Mouse (Mus musculus) neural tube, embryonic 11.5 days (tissue): ENCODE data around the gene Cyp2a5. TPM values are rescaled to one million over a fixed set of nuclear protein-coding genes. Genes with fewer than 3 reads are reported as not detected.
"Not testable (repeated sequence)": the region's sequence is repeated elsewhere in the genome, so short reads cannot be mapped to it uniquely, and the experiment has no call there.

ENCODE experiments used
- ATAC-seq: fragments of 200-750 bp; cut with Nextera tagmentation; 2 replicates; pipeline ENCODE4 v1.8.0; 2017; ENCODE audit warnings: moderate number of reproducible peaks, mild to moderate bottlenecking, moderate TSS enrichment, moderate library complexity; ENCODE audit not compliant: insufficient read depth, low FRiP score, low TSS enrichment
- DNase-seq: peaks from one replicate; pipeline ENCODE4 v3.0.0-alpha.2; 2015; ENCODE audit warnings: low spot score
- H3K27ac ChIP-seq: fragments of 300-500 bp; sonication (generic); 2 replicates; pipeline ENCODE4 v1.5.1; 2014; ENCODE audit warnings: low read depth, mild to moderate bottlenecking, low read length
- H3K27me3 ChIP-seq: fragments of 300-500 bp; sonication (generic); 2 replicates; pipeline ENCODE4 v1.6.1; 2014; ENCODE audit warnings: mild to moderate bottlenecking, low read length, mixed read lengths; ENCODE audit not compliant: control insufficient read depth, insufficient read depth
- H3K36me3 ChIP-seq: fragments of 300-500 bp; sonication (generic); 2 replicates; pipeline ENCODE4 v1.6.1; 2014; ENCODE audit warnings: mild to moderate bottlenecking, low read length, moderate library complexity, mixed read lengths; ENCODE audit not compliant: control insufficient read depth, insufficient read depth
- H3K4me1 ChIP-seq: fragments of 300-500 bp; sonication (generic); 2 replicates; pipeline ENCODE4 v1.6.1; 2014; ENCODE audit warnings: low read length, mixed read lengths; ENCODE audit not compliant: control insufficient read depth, insufficient read depth
- H3K4me2 ChIP-seq: fragments of 300-500 bp; sonication (generic); 2 replicates; pipeline ENCODE4 v1.6.1; 2014; ENCODE audit warnings: low read depth, mild to moderate bottlenecking, moderate library complexity
- H3K4me3 ChIP-seq: fragments of 300-500 bp; sonication (generic); 2 replicates; pipeline ENCODE4 v1.5.1; 2014; ENCODE audit warnings: low read depth, low read length
- H3K9ac ChIP-seq: fragments of 300-500 bp; sonication (generic); 2 replicates; pipeline ENCODE4 v1.6.1; 2014; ENCODE audit warnings: mild to moderate bottlenecking, low read length
- H3K9me3 ChIP-seq: fragments of 300-500 bp; sonication (generic); 2 replicates; pipeline ENCODE4 v1.6.1; 2016; ENCODE audit warnings: low read length; ENCODE audit not compliant: control insufficient read depth
- WGBS: fragments of 180-500 bp; shearing (Covaris S2); extraction: QIAGEN DNeasy Blood & Tissue Kit; methylation state at CpG from one replicate; pipeline ENCODE4 v1.1.7; 2014; 5-methylcytosine and 5-hydroxymethylcytosine counted together
- polyA plus RNA-seq: library from polyadenylated mRNA; unstranded; fragments of >200 nt; fragmentation: Nextera tagmentation; extraction: Ambion mirVana; gene quantifications from 2 replicates; pipeline ENCODE4 v1.2.1, GENCODE M21; 2014

The Cyp2a5 gene
- polyA plus RNA-seq: not detected in 2 replicates

GRCm38 (mm10) chr7:26835059-26835458 lies at the start of gene Cyp2a5:
Gene Cyp2a5, plus strand, starts transcription at chr7:26835305.
- H3K27ac ChIP-seq, H3K4me2 ChIP-seq, H3K36me3 ChIP-seq, H3K4me1 ChIP-seq, DNase-seq, H3K27me3 ChIP-seq, ATAC-seq, H3K9me3 ChIP-seq, H3K4me3 ChIP-seq, H3K9ac ChIP-seq: not testable (repeated sequence)
- WGBS: 81% methylated on average over 3 of the region's 3 CpGs

DNA sequence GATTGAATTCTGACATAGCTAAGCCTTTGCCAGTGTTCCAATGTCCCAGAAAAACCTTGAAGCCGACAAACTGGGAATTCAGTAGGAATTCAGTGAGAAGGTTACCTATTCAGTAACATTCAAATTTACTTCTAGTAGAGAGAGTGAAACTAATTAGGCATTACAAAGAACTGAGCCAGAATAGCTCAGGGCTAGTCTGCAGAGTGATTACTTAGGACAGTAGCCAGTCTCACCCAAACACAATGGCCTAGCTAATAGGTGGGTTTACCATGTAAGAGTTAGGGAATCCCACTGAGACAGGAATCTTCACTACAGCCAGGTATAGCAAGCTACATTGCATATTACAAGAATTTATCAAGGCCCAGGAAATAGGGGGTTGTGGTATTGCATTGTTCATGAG lies 49.1 kb upstream of the Cyp2a5 start:
- DNase-seq, H3K9me3 ChIP-seq, H3K36me3 ChIP-seq, H3K4me1 ChIP-seq, H3K4me3 ChIP-seq, H3K9ac ChIP-seq, H3K27me3 ChIP-seq, H3K4me2 ChIP-seq, ATAC-seq, H3K27ac ChIP-seq: not testable (repeated sequence)
- WGBS: 56% methylated on average over 1 of the region's 1 CpGs

GRCm38 (mm10) chr7:26789984-26790383 lies 45.1 kb upstream of the Cyp2a5 start:
- Histone ChIP-seq H3K27me3 (no peaks in the 10 kb centered on the region), H3K4me3 (no peak overlapping the region), H3K9me3 (no peaks in the 10 kb centered on the region), H3K9ac (no peak overlapping the region), H3K36me3 (no peaks in the 10 kb centered on the region), H3K4me1 (no peaks in the 10 kb centered on the region), H3K4me2 (no peak overlapping the region), H3K27ac (no peak overlapping the region)
- DNase-seq (no peak), ATAC-seq (no peak)
- WGBS: 83% methylated on average over 6 of the region's 6 CpGs

GRCm38 (mm10) chr7:26800104-26800503 lies 35.0 kb upstream of the Cyp2a5 start:
- Histone ChIP-seq H3K36me3 (no peaks in the 10 kb centered on the region), H3K9ac (no peak overlapping the region), H3K4me1 (no peaks in the 10 kb centered on the region), H3K27ac (no peak overlapping the region), H3K27me3 (no peaks in the 10 kb centered on the region), H3K4me2 (no peak overlapping the region), H3K9me3 (no peaks in the 10 kb centered on the region), H3K4me3 (no peak overlapping the region)
- no peak for ATAC-seq
- DNase-seq: no peak

GRCm38 (mm10) chr7:26800996-26801395 lies 34.1 kb upstream of the Cyp2a5 start:
- Histone ChIP-seq H3K27ac (no peak overlapping the region), H3K4me1 (no peaks in the 10 kb centered on the region), H3K4me3 (no peak overlapping the region), H3K36me3 (no peaks in the 10 kb centered on the region), H3K9me3 (no peaks in the 10 kb centered on the region), H3K4me2 (no peak overlapping the region), H3K27me3 (no peaks in the 10 kb centered on the region), H3K9ac (no peak overlapping the region)
- ATAC-seq: no peak
- no peak for DNase-seq
- 87% methylated on average over 1 of the region's 1 CpGs for WGBS

DNA sequence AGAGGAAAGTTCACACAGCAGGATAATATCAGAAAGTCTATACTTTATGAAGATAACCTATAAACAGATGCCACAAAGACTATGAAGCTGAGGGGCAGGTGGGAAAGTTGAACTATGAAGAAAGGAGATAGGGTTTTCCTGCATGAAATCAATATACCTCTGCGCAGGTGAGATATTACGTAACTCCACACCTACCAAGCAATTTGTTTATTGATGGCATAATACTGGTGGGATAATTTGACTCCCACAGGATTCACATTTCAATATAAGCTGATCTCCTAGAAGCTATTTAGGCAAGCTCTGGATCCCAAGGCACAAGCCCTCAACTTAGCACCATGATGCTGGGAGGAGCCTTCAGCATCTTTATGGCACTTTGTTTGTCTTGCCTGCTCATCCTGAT lies 26.5 kb upstream of the Cyp2a5 start, which contains the start of gene Cyp2g1:
TSS of gene Cyp2g1 (plus strand) at position 301 of the 400 bp plus-strand sequence.
- Histone ChIP-seq H3K9ac (no peak within 1 kb of the TSS), H3K4me3 (no peak within 1 kb of the TSS), H3K4me1 (no peaks in the 10 kb centered on the region), H3K9me3 (0 out of 2 replicates have a peak, but pooled peaks cover 2% of the 10 kb centered on the region), H3K4me2 (no peak within 1 kb of the TSS), H3K27me3 (no peaks in the 10 kb centered on the region), H3K36me3 (no peaks in the 10 kb centered on the region), H3K27ac (no peak within 1 kb of the TSS)
- DNase-seq: no peak
- 93% methylated on average over 2 of the region's 2 CpGs for WGBS
- ATAC-seq: no peak

- not testable (repeated sequence) for H3K9ac ChIP-seq, H3K9me3 ChIP-seq, H3K27me3 ChIP-seq, H3K4me3 ChIP-seq, H3K4me2 ChIP-seq, H3K27ac ChIP-seq, DNase-seq, H3K36me3 ChIP-seq, H3K4me1 ChIP-seq, ATAC-seq
- WGBS: 84% methylated on average over 9 of the region's 9 CpGs
Measured at GRCm38 (mm10) chr7:26831556-26832292, 3.4 kb upstream of the Cyp2a5 start.

- not testable (repeated sequence) for H3K36me3 ChIP-seq, H3K4me1 ChIP-seq, H3K9me3 ChIP-seq, H3K4me3 ChIP-seq, ATAC-seq, H3K27ac ChIP-seq, H3K27me3 ChIP-seq, H3K4me2 ChIP-seq, H3K9ac ChIP-seq, DNase-seq
- 79% methylated on average over 7 of the region's 7 CpGs for WGBS
Measured at GRCm38 (mm10) chr7:26832668-26833067, 2.4 kb upstream of the Cyp2a5 start.

DNA sequence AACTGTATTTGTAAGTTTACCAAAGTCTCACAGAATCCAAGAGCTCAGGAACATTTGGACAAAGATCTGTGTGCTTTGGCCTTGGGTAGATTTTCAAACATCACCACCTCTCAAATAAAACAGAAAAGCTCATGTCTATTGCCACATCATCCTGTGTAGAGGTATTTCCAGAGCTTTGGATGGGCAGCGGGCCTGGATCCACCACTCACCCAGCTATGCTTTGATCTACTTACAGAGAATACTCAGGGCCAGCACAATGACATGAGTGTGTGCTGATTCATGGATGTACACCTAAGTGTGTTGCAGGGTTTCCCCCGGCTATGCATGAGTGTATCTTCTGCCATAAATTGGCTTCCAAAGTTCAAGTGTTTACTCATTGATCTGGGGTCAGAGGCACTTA lies 8.3 kb downstream of the Cyp2a5 start:
- WGBS: 84% methylated on average over 2 of the region's 2 CpGs
- H3K27me3 ChIP-seq, H3K9me3 ChIP-seq, ATAC-seq, H3K9ac ChIP-seq, H3K36me3 ChIP-seq, H3K4me3 ChIP-seq, H3K4me2 ChIP-seq, H3K4me1 ChIP-seq, DNase-seq, H3K27ac ChIP-seq: not testable (repeated sequence)
